Mouse (Mus musculus) adrenal gland (tissue): ENCODE results near the gene Alkbh8.
"Not testable (repeated sequence)": the region's sequence is repeated elsewhere in the genome, so short reads cannot be mapped to it uniquely, and the experiment has no call there.

Source experiments
- intact Hi-C: fragments of 180-260 bp; cut with DNase I; formaldehyde crosslinking; loops from one replicate; pipeline ENCODE4 v1.15.1; 2025
- long read RNA-seq, 2 experiments: library from polyadenylated mRNA; unstranded; transcript quantifications; one replicate each; pipeline ENCODE4 v2.0.0; 2020; ENCODE audit warnings: borderline replicate concordance in 1 of 2; ENCODE audit not compliant: insufficient replicate concordance in 1 of 2

The Alkbh8 gene
- long read RNA-seq, experiment 1, full-length matches to known transcripts, result 9 of 11 reads
- long read RNA-seq, experiment 1, partial matches to known transcripts, result 0 of 11 reads
- long read RNA-seq, experiment 1, other reads (novel, unspliced or antisense), result 2 of 11 reads
- long read RNA-seq, experiment 2, full-length matches to known transcripts, result 5 of 9 reads
- long read RNA-seq, experiment 2, partial matches to known transcripts, result 1 of 9 reads
- long read RNA-seq, experiment 2, other reads (novel, unspliced or antisense), result 3 of 9 reads

DNA sequence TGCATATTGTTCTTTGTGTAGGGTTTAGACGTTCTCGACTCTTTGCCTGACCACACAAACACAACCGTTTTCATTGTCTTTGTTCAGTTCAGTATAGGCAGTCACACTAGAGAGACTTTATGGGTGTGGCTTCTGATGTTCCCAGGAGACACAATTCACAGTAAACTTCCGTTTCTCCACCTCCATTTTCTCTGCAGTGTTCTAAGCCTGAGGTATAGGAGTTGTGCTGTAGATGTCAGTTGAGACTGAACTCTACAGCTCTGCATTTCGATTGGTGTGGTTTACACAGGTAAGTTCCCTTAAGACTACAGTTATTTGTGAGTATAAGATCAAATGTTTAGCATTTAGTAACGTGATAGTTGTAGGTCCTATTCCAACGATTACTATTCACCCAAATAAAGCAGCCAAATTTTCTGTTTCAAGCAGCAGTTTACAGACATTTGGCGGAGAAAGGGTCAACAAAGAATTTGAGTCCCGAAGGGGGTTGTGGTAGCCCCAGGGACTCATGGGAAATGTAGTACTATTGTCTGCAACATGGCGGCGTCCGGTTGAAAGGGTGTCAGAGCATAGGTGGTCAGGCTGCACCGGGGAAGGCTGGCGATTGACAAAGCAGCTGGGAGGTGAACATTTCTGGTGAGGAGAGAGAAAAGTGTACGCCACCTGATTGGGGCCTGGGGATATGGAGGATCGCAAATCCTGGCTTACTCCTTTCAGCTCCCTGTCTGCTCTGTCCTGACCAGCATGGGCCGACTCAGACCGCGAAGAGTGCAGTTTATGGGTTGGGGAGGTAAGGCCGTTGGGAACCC lies at the start of gene Alkbh8:
TSS of gene Alkbh8 (plus strand) at position 179 of the 806 bp plus-strand sequence.
- intact Hi-C loops, result loop anchor here (10.0 kb wide), 1 partner anchor 970 kb away; the partner anchor contains the start of genes Aasdhppt and Kbtbd3

DNA sequence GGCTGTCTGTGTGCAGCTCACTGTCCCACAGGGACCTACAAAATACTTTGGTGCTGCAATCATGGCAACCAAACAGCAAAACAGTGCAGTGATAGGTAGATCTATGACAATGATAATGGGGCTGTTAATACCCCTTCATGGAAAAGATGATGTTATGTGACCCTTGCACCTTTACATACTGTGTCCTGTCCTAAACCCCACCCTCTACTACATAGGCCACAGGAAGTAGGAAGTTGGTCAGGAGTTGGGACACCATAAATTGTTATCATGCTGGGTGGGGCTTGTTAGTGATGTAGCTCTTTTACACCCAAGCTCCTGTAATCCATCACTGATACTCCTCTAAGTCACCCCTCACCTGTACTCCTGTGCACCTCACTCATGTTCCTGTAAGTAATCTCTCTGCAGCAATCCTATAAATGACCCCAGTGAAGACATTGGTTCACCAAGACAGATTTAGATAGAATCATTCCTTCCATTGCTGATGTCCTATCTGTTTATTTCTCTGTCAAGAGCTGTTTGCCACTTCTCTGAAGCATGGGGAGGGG lies 25.6 kb upstream of the Alkbh8 start:
- intact Hi-C loops, result no loop called here

DNA sequence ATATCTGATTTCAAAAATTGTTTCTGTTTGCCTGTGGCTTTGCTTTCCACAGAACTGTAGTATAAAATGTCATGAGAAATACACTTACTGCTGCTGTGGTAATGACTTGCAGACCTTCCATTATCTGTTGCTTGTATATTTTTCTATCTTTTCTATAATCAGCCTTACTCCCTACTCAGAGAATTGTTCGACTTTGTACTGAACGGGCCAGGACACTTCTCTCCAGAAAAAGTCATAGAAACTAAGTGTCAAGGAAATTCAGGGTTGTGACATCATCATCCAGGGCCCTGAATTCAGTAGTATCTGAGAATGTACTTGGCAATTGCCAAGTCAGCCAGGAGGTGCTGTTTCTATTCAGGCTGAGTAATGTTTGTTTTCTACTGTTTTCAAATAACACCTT lies 24.9 kb upstream of the Alkbh8 start:
- intact Hi-C loops, result no loop called here

DNA sequence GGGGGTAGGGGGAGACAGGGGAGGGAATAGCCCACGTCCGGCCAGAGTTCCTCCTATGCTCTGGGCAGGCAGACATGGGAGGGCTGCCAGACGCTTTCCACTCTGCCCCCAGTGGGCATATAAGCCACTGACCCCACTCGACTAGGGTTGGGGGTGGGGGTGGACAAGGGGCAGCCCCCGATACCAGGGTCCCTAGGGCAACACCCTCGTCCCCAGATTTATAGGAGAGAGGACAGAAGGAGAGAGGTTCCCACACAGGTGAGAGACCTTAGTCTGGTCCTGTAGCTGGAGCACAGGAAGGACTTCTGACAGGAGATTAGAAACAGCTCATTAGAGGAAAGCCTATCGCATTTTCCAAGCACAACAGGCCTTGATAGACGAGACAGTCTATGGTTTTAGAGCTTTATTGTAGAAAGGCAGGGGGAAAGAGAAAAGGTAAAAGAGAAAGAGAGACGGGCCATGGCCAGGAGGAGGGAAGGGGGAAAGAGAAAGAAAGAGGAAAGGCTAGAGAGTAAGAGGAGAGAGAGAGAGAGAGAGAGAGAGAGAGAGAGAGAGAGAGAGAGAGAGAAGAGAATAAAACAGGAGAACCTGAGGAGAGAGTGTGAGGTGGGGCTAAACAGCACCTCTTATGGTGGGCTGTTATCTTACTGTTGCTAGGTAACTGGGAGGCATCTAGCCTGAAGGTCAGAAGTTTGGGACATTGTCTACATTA lies 7.4 kb upstream of the Alkbh8 start:
- intact Hi-C loops, result not testable (repeated sequence)

DNA sequence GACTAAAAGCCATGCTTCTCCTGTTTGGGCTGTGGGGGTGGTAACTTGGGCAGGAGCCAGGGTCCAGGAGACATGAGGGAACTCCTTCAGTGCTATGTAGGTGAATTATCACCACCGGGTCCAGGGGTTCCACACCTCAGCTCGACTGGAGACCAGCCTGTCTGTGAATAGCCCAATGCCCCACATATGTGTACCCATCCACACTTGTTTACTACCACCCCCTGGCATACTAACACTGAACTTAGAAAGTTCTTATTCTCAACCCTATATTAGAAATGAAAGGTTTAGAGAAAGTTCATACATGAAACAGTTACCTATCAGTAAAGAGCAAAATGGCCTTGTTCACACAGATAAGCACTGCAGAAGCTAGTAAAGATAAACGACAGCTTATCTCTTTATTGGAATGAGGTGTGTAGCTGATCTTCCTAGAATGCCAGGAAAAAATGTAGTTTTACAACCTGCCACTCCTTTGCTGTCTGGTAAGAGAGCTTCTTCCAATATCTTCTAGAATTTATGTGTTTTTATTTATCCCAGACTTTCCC lies 6.8 kb upstream of the Alkbh8 start:
- intact Hi-C loops, result no loop called here

DNA sequence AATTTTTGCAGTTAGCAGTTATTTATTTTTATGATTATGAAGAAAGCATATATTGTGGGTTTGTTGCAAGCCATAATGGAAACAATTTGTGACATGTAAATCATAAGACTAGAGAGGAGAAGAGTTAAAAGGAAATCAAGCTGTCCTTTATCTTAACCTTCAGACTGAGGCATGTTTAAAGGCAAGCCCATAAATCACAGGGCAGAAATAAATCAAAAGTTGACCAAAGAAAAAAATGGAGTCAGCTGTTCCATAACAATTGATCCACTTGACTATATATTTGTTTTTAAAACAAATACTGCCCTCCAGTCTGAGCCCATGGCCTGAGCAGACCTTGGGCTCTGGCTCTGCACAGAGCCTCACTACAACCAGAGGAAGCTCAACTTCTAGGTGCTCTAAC lies 4.6 kb upstream of the Alkbh8 start:
- intact Hi-C loops, result loop anchor here (10.0 kb wide), 1 partner anchor 974 kb away; the partner anchor contains the start of genes Aasdhppt and Kbtbd3

DNA sequence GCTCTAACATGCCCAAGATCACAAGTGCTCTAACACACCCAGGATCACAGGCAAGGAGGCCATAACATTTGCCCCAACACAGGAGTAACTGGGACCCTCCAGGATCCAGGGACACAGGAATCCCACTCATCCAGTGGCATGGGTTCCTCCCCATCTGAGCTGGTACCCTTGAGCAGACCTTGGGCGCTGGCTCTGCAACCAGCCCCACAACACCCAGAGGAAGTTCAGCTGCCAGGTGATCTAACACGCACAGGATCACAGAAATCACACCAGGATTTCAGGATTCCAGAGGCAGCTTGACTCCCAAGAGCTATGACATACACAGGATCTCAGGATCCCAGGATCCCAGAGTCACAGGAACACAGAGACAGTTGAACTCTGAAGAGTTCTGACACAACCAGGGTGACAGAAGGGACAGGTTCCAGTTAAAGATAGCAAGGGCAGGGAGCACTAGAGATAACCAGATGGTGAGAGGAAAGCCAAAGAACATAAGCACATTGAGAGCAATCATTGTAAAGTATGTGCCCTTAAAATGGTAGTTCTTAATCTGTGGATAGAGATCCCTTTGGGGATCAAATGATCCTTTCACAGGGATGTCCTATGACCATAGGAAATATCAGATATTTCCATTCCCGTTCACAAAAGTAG lies 4.1 kb upstream of the Alkbh8 start:
- intact Hi-C loops, result loop anchor here (10.0 kb wide), 1 partner anchor 974 kb away; the partner anchor contains the start of genes Aasdhppt and Kbtbd3

DNA sequence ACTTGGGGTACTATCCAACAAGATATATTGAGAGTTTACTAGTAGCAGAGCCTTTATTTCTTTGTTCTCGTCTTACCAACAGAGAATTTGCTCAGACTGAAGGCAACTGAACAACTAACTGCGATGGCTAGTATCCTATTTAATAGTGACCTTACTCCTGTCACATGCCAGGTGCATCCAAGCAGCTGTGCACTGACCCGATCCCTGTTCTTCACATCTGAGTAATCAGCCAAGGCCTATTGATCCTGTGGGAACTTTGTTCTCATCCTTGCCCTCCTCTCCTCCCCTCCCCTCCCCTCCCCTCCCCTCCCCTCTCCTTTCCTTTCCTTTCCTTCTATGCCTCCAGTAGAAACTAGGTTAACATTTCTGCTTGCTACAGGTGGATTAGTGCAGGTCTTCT lies 1.7 kb downstream of the Alkbh8 start:
- intact Hi-C loops, result loop anchor here (10.0 kb wide), 1 partner anchor 968 kb away; the partner anchor contains the start of genes Aasdhppt and Kbtbd3

DNA sequence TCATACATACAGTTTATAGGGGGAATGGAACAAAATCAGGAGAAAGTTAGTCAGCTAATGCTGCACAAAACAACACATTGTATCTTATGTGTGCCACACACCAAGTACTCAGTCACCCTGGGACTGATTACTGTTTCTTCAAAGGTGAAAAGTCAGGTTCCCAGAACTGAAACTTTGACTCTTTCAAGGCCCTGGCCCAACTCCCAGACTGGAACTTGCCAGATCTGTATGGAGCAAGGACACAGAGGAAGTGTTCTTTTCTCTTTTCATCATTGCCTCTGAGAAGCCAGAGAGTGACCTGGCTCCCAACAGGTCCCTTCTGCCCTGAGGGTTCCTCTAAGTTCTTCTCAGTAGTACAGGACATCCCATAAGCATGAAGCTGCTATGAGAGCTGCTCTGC lies 10.2 kb downstream of the Alkbh8 start:
- intact Hi-C loops, result no loop called here

DNA sequence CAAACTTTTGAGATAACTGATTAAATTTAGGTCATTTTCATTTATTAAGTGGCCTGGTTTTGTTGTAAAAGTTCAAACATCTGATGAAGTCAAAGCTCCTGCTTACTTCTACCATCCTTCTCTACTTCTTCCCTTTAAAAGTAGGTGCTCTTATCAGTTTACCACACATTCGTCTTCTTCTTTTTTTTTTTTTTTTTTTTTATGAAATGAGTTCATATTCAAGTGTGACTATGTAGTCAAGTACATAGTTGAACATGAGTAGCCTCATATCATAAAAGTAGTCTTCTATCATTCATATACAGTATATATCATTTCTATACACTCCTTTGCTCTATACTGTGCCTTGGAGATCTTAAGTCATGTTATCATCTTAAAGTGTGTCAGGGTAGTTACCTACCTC lies 11.0 kb downstream of the Alkbh8 start:
- intact Hi-C loops, result no loop called here

DNA sequence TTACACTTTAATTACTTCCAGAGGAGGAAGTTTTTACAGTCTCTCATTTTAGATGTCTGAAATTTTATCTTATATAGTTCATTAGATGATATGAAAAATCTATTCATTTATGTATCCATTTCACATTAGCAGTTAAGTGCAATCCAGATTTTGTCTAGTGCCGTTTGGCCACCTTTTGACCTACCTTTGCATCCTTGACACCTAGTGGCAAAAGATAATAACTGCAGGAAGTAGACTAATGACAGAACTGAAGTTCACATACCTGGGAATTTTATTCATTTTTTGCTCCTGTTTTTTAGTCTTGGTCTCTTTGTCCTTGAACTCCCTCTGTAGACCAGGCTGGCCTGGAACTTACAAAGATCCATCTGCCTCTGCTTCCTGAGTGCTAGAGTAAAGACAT lies 15.1 kb downstream of the Alkbh8 start:
- intact Hi-C loops, result no loop called here

DNA sequence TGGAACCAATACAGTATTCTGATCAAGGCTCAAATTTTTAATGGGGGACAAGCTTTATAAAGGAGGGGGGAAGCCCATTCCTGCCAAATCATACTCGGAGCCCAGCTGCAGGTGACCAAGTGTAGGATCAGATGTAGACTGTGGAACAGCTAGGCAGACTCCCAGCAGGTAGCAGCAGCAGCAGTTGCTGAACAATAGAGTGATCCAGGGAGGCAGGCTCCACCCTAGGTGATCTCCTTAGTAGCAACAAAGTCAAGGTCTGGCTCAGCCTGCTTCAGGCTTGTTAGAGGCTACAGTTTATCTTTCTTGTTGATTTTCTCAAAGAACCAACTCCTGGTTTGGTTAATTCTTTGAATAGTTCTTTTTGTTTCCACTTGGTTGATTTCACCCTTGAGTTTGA lies 41.4 kb downstream of the Alkbh8 start:
- intact Hi-C loops, result not testable (repeated sequence)

DNA sequence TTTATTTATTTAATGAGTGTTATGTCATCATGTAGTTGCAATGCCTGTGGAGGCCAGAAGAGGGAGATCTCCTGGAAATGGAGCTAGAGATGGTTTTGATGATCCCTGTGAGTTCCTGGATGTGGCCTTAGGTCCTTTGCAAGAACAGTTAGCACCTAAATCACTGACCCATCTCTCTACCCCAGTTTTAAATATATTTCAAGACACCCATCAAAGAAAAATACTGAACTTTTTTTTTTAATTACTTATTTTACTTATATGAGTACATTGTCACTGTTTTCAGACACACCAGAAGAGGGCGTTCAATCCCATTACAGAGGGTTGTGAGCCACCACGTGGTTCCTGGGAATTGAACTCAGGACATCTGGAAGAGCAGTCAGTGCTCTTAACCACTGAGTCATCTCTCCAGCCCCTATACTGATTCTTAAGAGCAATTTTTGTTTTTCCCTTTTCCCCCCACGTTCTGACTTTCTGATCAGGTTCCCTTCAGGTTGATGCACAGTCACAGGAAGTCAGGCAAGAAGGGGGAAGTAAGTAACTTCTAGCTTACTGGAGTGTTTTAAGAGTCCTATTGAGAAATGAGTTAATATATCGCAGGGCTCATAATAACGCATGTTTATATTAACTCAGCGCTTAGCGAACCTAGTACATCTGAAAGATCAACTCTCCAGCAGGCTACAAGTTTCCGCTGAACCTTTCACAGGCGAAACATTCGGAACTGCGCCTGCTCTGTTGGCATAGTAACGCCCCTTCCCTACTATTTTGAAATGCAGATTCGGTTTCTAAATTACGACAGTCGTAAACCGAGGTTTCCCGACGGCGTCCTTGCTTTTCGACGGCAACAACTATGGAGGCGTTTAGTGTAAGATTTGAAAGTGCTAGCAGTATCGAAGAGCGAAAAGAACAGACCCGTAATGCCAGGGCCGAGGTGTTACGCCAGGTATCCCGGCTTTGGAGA lies 68.6 kb downstream of the Alkbh8 start, which contains the start of gene Cwf19l2:
TSS of gene Cwf19l2 (plus strand) at position 342 of the 958 bp plus-strand sequence.
- intact Hi-C loops, result no loop called here

DNA sequence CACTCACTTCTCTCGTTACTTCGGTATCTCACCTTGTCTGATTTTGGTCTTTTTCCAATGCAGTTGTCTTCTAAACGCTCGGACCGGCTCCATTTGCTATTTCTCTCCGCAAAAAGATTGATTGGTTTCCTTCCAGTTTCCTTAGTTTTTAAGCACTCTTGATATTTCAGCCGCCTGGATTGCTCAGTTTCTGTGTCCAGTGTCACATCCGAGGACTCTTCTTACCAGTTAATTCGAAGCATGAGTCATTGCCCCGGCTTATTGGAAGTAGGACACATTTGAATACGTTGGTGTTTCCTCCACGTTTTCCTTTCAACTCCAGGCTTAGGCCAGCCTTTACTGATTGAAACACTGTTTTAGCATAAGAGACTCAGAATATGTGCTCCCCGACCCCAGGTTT lies 69.4 kb downstream of the Alkbh8 start:
- intact Hi-C loops, result no loop called here

DNA sequence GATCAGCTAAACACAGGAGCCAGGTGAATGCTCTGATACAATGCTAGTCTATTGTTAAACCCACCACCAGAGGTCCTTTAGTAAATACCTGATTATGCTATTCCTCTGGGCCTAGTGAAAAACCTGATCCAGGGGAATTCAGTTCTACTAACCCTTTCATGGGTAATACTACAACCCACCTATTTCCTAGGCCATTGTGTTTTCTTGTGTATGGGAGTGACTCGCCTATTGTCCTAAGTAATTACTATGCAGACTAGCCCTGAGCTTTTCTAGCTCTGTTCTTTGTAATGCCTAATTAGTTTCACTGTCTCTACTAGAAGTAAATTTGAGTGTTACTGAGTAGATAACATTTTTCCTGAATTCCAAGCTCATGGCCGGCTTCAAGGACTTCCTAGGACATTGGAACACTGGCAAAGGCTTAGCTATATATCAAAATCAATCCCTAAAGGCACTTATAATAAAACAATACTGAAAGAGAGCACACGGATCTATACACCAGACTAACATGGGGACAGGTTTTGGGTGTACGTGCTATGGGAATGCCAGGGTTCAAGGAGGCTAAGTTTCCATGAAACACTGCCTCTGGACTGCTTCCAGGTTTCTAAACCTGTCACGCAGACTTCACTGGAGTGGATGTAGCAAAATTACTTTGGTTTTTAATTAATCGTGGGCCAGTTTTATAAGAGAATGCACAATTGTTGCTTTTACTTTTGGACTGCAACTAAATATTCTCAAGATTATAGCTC lies 104.8 kb downstream of the Alkbh8 start:
- intact Hi-C loops, result not testable (repeated sequence)
